Mouse (Mus musculus): Measurements from ENCODE around the gene Zfp777. TPM values are rescaled to one million over a fixed set of nuclear protein-coding genes. Genes with fewer than 3 reads are reported as not detected.

Gene Zfp777
- polyA plus RNA-seq (2015; fragmentation: Nextera tagmentation; extraction: Ambion mirVana), result 2.3 and 2.4 TPM in 2 replicates

GRCm38 (mm10) chr6:48048426-48049272 lies at the start of gene Zfp777:
TSS of gene Zfp777 (minus strand) at chr6:48048911.
- H3K4me1 ChIP-seq (replicated peaks), result peaks cover 23% of the 10 kb centered on the region
- peak; percentile 77 for ATAC-seq (ENCODE audit: insufficient read depth)
- H3K36me3 ChIP-seq (replicated peaks), result peaks cover 8% of the 10 kb centered on the region
- H3K4me2 ChIP-seq, result peak within 1 kb of the TSS; percentile 87
- peak within 1 kb of the TSS; percentile 76 for H3K4me3 ChIP-seq (replicated peaks)
- under 1% methylated on average over 82 of the region's 82 CpGs for WGBS (ENCODE audit: insufficient replicate concordance)
- peak within 1 kb of the TSS; percentile 78 for H3K27ac ChIP-seq (replicated peaks)
- peak within 1 kb of the TSS; percentile 66 for H3K9ac ChIP-seq
- H3K27me3 ChIP-seq, result peaks cover 25% of the 10 kb centered on the region
- no peaks in the 10 kb centered on the region for H3K9me3 ChIP-seq (replicated peaks)

GRCm38 (mm10) chr6:48086957-48087715 lies 38.4 kb upstream of the Zfp777 start:
- peak overlapping the region; percentile 81 for H3K4me3 ChIP-seq (replicated peaks)
- H3K36me3 ChIP-seq (replicated peaks), result peaks cover 16% of the 10 kb centered on the region
- H3K27ac ChIP-seq (replicated peaks), result no peak overlapping the region

DNA sequence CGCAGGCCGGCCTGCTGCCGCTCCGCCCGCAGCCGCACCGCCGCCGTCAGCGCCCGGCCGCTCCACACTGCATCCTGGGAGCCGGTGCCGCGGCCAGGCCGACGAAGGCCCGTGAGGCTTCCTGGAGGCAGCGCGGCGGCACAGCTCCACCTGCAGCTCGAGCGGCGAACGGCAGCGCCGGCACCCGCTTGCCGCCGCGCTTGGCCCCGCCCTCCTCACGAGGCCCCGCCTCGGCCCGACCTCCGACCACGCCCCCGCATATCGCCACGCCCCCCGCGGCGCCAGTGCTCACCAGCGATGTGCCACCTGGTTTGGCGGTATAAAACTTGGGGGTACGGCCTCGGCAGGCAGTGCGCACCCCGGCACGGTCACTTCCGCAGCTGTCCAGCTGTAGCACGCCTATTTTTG lies 37.8 kb upstream of the Zfp777 start, which contains the start of gene Zfp746:
TSS of gene Zfp746 (minus strand) at position 123 of the 408 bp plus-strand sequence.
- Histone ChIP-seq H3K27me3 (no peaks in the 10 kb centered on the region), H3K9me3 (replicated peaks) (no peaks in the 10 kb centered on the region), H3K9ac (peak within 1 kb of the TSS; percentile 89), H3K27ac (replicated peaks) (peak within 1 kb of the TSS; percentile 90), H3K36me3 (replicated peaks) (peaks cover 23% of the 10 kb centered on the region), H3K4me2 (peak within 1 kb of the TSS; percentile 95), H3K4me3 (replicated peaks) (peak within 1 kb of the TSS; percentile 81), H3K4me1 (replicated peaks) (peaks cover 36% of the 10 kb centered on the region)
- WGBS (ENCODE audit: insufficient replicate concordance), result under 1% methylated on average over 53 of the region's 53 CpGs
- ATAC-seq (ENCODE audit: insufficient read depth), result peak; percentile 92

More at GRCm38 (mm10) chr6:48086957-48087715, 38.4 kb upstream of the Zfp777 start:
- WGBS (ENCODE audit: insufficient replicate concordance), result 28% methylated on average over 14 of the region's 14 CpGs
- Histone ChIP-seq H3K9me3 (replicated peaks) (no peaks in the 10 kb centered on the region), H3K27me3 (no peaks in the 10 kb centered on the region), H3K9ac (no peak overlapping the region), H3K4me1 (replicated peaks) (peaks cover 36% of the 10 kb centered on the region), H3K4me2 (peak overlapping the region; percentile 95)
- no peak for ATAC-seq (ENCODE audit: insufficient read depth)

- Histone ChIP-seq H3K4me1 (replicated peaks) (peaks cover 36% of the 10 kb centered on the region), H3K27me3 (no peaks in the 10 kb centered on the region), H3K4me2 (peak overlapping the region; percentile 95), H3K4me3 (replicated peaks) (peak overlapping the region; percentile 81), H3K36me3 (replicated peaks) (peaks cover 30% of the 10 kb centered on the region), H3K9me3 (replicated peaks) (no peaks in the 10 kb centered on the region), H3K9ac (peak overlapping the region; percentile 89), H3K27ac (replicated peaks) (peak overlapping the region; percentile 90)
- WGBS (ENCODE audit: insufficient replicate concordance), result 2% methylated on average over 71 of the region's 72 CpGs
- ATAC-seq (ENCODE audit: insufficient read depth), result peak; percentile 90
Observed at GRCm38 (mm10) chr6:48085521-48086404, 37.1 kb upstream of the Zfp777 start.

- no peak overlapping the region for H3K4me3 ChIP-seq (replicated peaks)
- peaks cover 36% of the 10 kb centered on the region for H3K4me1 ChIP-seq (replicated peaks)
- no peaks in the 10 kb centered on the region for H3K9me3 ChIP-seq (replicated peaks)
- WGBS (ENCODE audit: insufficient replicate concordance), result 52% methylated on average over 6 of the region's 6 CpGs
- no peak overlapping the region for H3K4me2 ChIP-seq
- no peak overlapping the region for H3K27ac ChIP-seq (replicated peaks)
- ATAC-seq (ENCODE audit: insufficient read depth), result no peak
- peaks cover 49% of the 10 kb centered on the region for H3K36me3 ChIP-seq (replicated peaks)
- no peak overlapping the region for H3K9ac ChIP-seq
- H3K27me3 ChIP-seq, result no peaks in the 10 kb centered on the region
Observed at GRCm38 (mm10) chr6:48083733-48084191, 35.1 kb upstream of the Zfp777 start.

- Histone ChIP-seq H3K4me1 (replicated peaks) (peaks cover 33% of the 10 kb centered on the region), H3K36me3 (replicated peaks) (peaks cover 62% of the 10 kb centered on the region), H3K4me2 (no peak overlapping the region), H3K27ac (replicated peaks) (no peak overlapping the region), H3K9ac (no peak overlapping the region), H3K27me3 (no peaks in the 10 kb centered on the region), H3K9me3 (replicated peaks) (no peaks in the 10 kb centered on the region), H3K4me3 (replicated peaks) (no peak overlapping the region)
- no peak for ATAC-seq (ENCODE audit: insufficient read depth)
- 78% methylated on average over 3 of the region's 3 CpGs for WGBS (ENCODE audit: insufficient replicate concordance)
Observed at GRCm38 (mm10) chr6:48081952-48082351, 33.2 kb upstream of the Zfp777 start.

GRCm38 (mm10) chr6:48081021-48081420 lies 32.3 kb upstream of the Zfp777 start:
- H3K9ac ChIP-seq, result no peak overlapping the region
- no peaks in the 10 kb centered on the region for H3K27me3 ChIP-seq
- H3K4me1 ChIP-seq (replicated peaks), result peaks cover 27% of the 10 kb centered on the region
- no peak for ATAC-seq (ENCODE audit: insufficient read depth)
- H3K36me3 ChIP-seq (replicated peaks), result peaks cover 62% of the 10 kb centered on the region
- H3K4me3 ChIP-seq (replicated peaks), result no peak overlapping the region
- no peaks in the 10 kb centered on the region for H3K9me3 ChIP-seq (replicated peaks)
- H3K4me2 ChIP-seq, result no peak overlapping the region
- H3K27ac ChIP-seq (replicated peaks), result no peak overlapping the region
- 77% methylated on average over 5 of the region's 5 CpGs for WGBS (ENCODE audit: insufficient replicate concordance)

DNA sequence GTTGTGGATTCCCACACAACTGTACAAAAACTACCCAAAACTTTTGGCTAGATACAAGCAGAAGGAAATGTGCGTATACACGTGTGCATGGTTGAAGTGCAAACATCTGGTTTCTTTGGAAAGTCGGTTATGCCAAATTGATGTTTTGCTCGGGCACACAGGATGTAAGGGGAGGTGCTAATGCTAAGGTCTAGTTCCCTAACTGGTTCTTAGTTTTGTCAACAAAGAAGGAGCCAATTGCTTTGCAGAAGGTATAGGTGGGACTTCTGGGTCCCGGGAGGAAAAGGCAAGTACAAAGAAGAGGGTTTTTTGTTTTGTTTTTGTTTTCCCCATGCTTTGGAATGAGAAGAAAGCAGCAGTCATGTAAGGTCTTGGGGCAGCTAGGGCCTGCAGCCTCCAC lies 24.6 kb upstream of the Zfp777 start:
- 36% methylated on average over 5 of the region's 5 CpGs for WGBS (ENCODE audit: insufficient replicate concordance)
- Histone ChIP-seq H3K36me3 (replicated peaks) (peaks cover 28% of the 10 kb centered on the region), H3K27ac (replicated peaks) (no peak overlapping the region), H3K9ac (no peak overlapping the region), H3K4me2 (no peak overlapping the region), H3K4me3 (replicated peaks) (no peak overlapping the region), H3K27me3 (no peaks in the 10 kb centered on the region), H3K9me3 (replicated peaks) (no peaks in the 10 kb centered on the region), H3K4me1 (replicated peaks) (no peaks in the 10 kb centered on the region)
- no peak for ATAC-seq (ENCODE audit: insufficient read depth)

GRCm38 (mm10) chr6:48067492-48067891 lies 18.8 kb upstream of the Zfp777 start:
- Histone ChIP-seq H3K4me1 (replicated peaks) (no peaks in the 10 kb centered on the region), H3K27ac (replicated peaks) (no peak overlapping the region), H3K36me3 (replicated peaks) (peaks cover 56% of the 10 kb centered on the region), H3K9ac (no peak overlapping the region), H3K27me3 (no peaks in the 10 kb centered on the region), H3K9me3 (replicated peaks) (no peaks in the 10 kb centered on the region), H3K4me2 (no peak overlapping the region), H3K4me3 (replicated peaks) (no peak overlapping the region)
- ATAC-seq (ENCODE audit: insufficient read depth), result no peak
- 68% methylated on average over 3 of the region's 3 CpGs for WGBS (ENCODE audit: insufficient replicate concordance)

GRCm38 (mm10) chr6:48065587-48066075 lies 16.9 kb upstream of the Zfp777 start:
- peaks cover 9% of the 10 kb centered on the region for H3K4me1 ChIP-seq (replicated peaks)
- WGBS (ENCODE audit: insufficient replicate concordance), result 73% methylated on average over 6 of the region's 6 CpGs

More at GRCm38 (mm10) chr6:48065587-48066075, 16.9 kb upstream of the Zfp777 start:
- H3K9ac ChIP-seq, result no peak overlapping the region
- H3K27me3 ChIP-seq, result no peaks in the 10 kb centered on the region
- no peak overlapping the region for H3K4me2 ChIP-seq
- no peaks in the 10 kb centered on the region for H3K9me3 ChIP-seq (replicated peaks)
- ATAC-seq (ENCODE audit: insufficient read depth), result no peak
- H3K27ac ChIP-seq (replicated peaks), result no peak overlapping the region
- H3K36me3 ChIP-seq (replicated peaks), result peaks cover 63% of the 10 kb centered on the region
- no peak overlapping the region for H3K4me3 ChIP-seq (replicated peaks)

Data from liver, embryonic 15.5 days (tissue).